Comparison of ENCODE assay signal across 21 mouse cellular contexts in genomic region chr2:28396928-28397327, GRCm38 (mm10). TPM values are rescaled to one million over a fixed set of nuclear protein-coding genes. Genes with fewer than 3 reads are reported as not detected.
DNase-seq lines count a peak whose midpoint lies in the region; ATAC-seq and TF ChIP-seq lines count a peak whose summit lies in the region.
"Had no signal": no experiment of that assay in that cellular context is flagged by ENCODE, and none has a peak within 500 bp of the region (broad histone marks: within the 10 kb centered on the region; RNA-seq: fewer than 3 reads in every experiment).

No protein-coding gene starts in this region.

- DNase-seq in forebrain, embryonic 14.5 days (ENCODE audit: low spot score) = no peak
- DNase-seq in hindbrain, embryonic 14.5 days (ENCODE audit: low spot score) = no peak
- peak; percentile 38 for DNase-seq in hindbrain, postnatal 0 days (ENCODE audit: low spot score)
- no peak for DNase-seq in adrenal gland, postnatal 14 days
- no peak for DNase-seq in stomach, postnatal 0 days (ENCODE audit: low spot score)
- DNase-seq: adrenal gland, postnatal 25 days; cerebellum, adult 11 months; cerebellum, postnatal 25 days; gastrocnemius, adult 2 months; heart, postnatal 36 days; kidney, adult 8-10 months; kidney, postnatal 10 days; right cerebral cortex, postnatal 14 days had no signal

- H3K4me1 ChIP-seq in forebrain, embryonic 12.5 days = peaks cover 4% of the 10 kb centered on the region
- 0 out of 2 replicates have a peak, but pooled peaks cover 2% of the 10 kb centered on the region for H3K4me1 ChIP-seq in forebrain, embryonic 14.5 days (ENCODE audit: control insufficient read depth, insufficient read depth, low read length)
- peaks cover 10% of the 10 kb centered on the region for H3K4me1 ChIP-seq in hindbrain, embryonic 14.5 days (replicated peaks; ENCODE audit: control insufficient read depth, insufficient read depth, low read length)
- H3K4me1 ChIP-seq in hindbrain, embryonic 16.5 days (ENCODE audit: control insufficient read depth, insufficient read depth, low read depth, low read length) = peaks cover 16% of the 10 kb centered on the region
- H3K4me1 ChIP-seq in hindbrain, postnatal 0 days (ENCODE audit: insufficient read depth, low read length) = peaks cover 7% of the 10 kb centered on the region; the same call in 1 of the 2 replicates
- peaks cover 5% of the 10 kb centered on the region; the same call in 1 of the 2 replicates for H3K4me1 ChIP-seq in midbrain, embryonic 16.5 days (ENCODE audit: control insufficient read depth, insufficient read depth, low read length)
- H3K4me1 ChIP-seq in stomach, postnatal 0 days (replicated peaks; ENCODE audit: control insufficient read depth, insufficient read depth) = no peaks in the 10 kb centered on the region
- H3K4me1 ChIP-seq: embryonic facial prominence, embryonic 12.5 days; heart, embryonic 15.5 days had no signal

- TF ChIP-seq EP300 in stomach, postnatal 0 days (optimal IDR thresholded peaks at IDR 0.05) = no peak

- H3K27me3 ChIP-seq in forebrain, embryonic 12.5 days = no peaks in the 10 kb centered on the region; the same call in 1 of the 2 replicates
- no peaks in the 10 kb centered on the region for H3K27me3 ChIP-seq in forebrain, embryonic 14.5 days (replicated peaks; ENCODE audit: control insufficient read depth, insufficient read depth, low read length)
- no peaks in the 10 kb centered on the region for H3K27me3 ChIP-seq in hindbrain, embryonic 14.5 days (ENCODE audit: control insufficient read depth, insufficient read depth, low read length)
- no peaks in the 10 kb centered on the region for H3K27me3 ChIP-seq in hindbrain, embryonic 16.5 days (replicated peaks; ENCODE audit: control insufficient read depth, insufficient read depth, low read length)
- H3K27me3 ChIP-seq in hindbrain, postnatal 0 days (ENCODE audit: insufficient read depth, low read length) = no peaks in the 10 kb centered on the region
- no peaks in the 10 kb centered on the region for H3K27me3 ChIP-seq in midbrain, embryonic 16.5 days (ENCODE audit: control insufficient read depth, insufficient read depth, low read depth, low read length)
- no peaks in the 10 kb centered on the region for H3K27me3 ChIP-seq in stomach, postnatal 0 days (ENCODE audit: control insufficient read depth, insufficient read depth, low read length)
- H3K27me3 ChIP-seq: embryonic facial prominence, embryonic 12.5 days; neural tube, embryonic 12.5 days had no signal

- H3K9ac ChIP-seq in forebrain, embryonic 12.5 days = no peak overlapping the region
- no peak overlapping the region for H3K9ac ChIP-seq in forebrain, embryonic 14.5 days (ENCODE audit: low read length)
- no peak overlapping the region for H3K9ac ChIP-seq in hindbrain, embryonic 14.5 days
- H3K9ac ChIP-seq in hindbrain, embryonic 16.5 days (ENCODE audit: low read depth, low read length) = no peak overlapping the region
- H3K9ac ChIP-seq in hindbrain, postnatal 0 days (replicated peaks; ENCODE audit: low read length) = no peak overlapping the region
- H3K9ac ChIP-seq in midbrain, embryonic 16.5 days (ENCODE audit: low read depth, low read length) = no peak overlapping the region
- no peak overlapping the region for H3K9ac ChIP-seq in stomach, postnatal 0 days (ENCODE audit: low read length)
- H3K9ac ChIP-seq: embryonic facial prominence, embryonic 12.5 days; heart, embryonic 15.5 days; neural tube, embryonic 12.5 days had no signal

- WGBS in forebrain, embryonic 12.5 days = 68% methylated on average over 2 of the region's 2 CpGs
- WGBS in forebrain, embryonic 14.5 days = 37% methylated on average over 2 of the region's 2 CpGs
- WGBS in hindbrain, embryonic 14.5 days = 40% methylated on average over 2 of the region's 2 CpGs
- 26% methylated on average over 2 of the region's 2 CpGs for WGBS in hindbrain, embryonic 16.5 days
- WGBS in hindbrain, postnatal 0 days = 34% methylated on average over 2 of the region's 2 CpGs
- WGBS in midbrain, embryonic 16.5 days = 41% methylated on average over 2 of the region's 2 CpGs
- WGBS in stomach, postnatal 0 days = 42% methylated on average over 2 of the region's 2 CpGs

- no peak overlapping the region for H3K4me2 ChIP-seq in forebrain, embryonic 12.5 days
- no peak overlapping the region for H3K4me2 ChIP-seq in forebrain, embryonic 14.5 days (ENCODE audit: low read length)
- no peak overlapping the region for H3K4me2 ChIP-seq in hindbrain, embryonic 14.5 days (replicated peaks)
- no peak overlapping the region for H3K4me2 ChIP-seq in hindbrain, embryonic 16.5 days (ENCODE audit: low read length)
- H3K4me2 ChIP-seq in hindbrain, postnatal 0 days (ENCODE audit: low read depth, low read length) = no peak overlapping the region
- no peak overlapping the region for H3K4me2 ChIP-seq in midbrain, embryonic 16.5 days (ENCODE audit: low read length)
- H3K4me2 ChIP-seq in stomach, postnatal 0 days (replicated peaks; ENCODE audit: low read depth) = no peak overlapping the region
- H3K4me2 ChIP-seq: embryonic facial prominence, embryonic 12.5 days; heart, embryonic 15.5 days; neural tube, embryonic 12.5 days had no signal

- H3K4me3 ChIP-seq in forebrain, embryonic 12.5 days (replicated peaks) = no peak overlapping the region
- H3K4me3 ChIP-seq in forebrain, embryonic 14.5 days (ENCODE audit: low read depth, low read length) = no peak overlapping the region
- no peak overlapping the region for H3K4me3 ChIP-seq in hindbrain, embryonic 14.5 days (replicated peaks; ENCODE audit: low read length)
- no peak overlapping the region for H3K4me3 ChIP-seq in hindbrain, embryonic 16.5 days (ENCODE audit: low read length)
- no peak overlapping the region for H3K4me3 ChIP-seq in hindbrain, postnatal 0 days (ENCODE audit: low read length)
- H3K4me3 ChIP-seq in midbrain, embryonic 16.5 days (ENCODE audit: low read depth, low read length) = no peak overlapping the region
- H3K4me3 ChIP-seq in stomach, postnatal 0 days (ENCODE audit: low read depth, low read length) = no peak overlapping the region
- H3K4me3 ChIP-seq: embryonic facial prominence, embryonic 12.5 days; gastrocnemius, adult 2 months; heart, embryonic 15.5 days; megakaryocyte, embryonic 14.5 days; neural tube, embryonic 12.5 days had no signal

- H3K27ac ChIP-seq in forebrain, embryonic 12.5 days = peak overlapping the region; percentile 48; the same call in 1 of the 2 replicates
- no peak overlapping the region for H3K27ac ChIP-seq in forebrain, embryonic 14.5 days (ENCODE audit: low read depth, low read length)
- peak overlapping the region; percentile 62 for H3K27ac ChIP-seq in hindbrain, embryonic 14.5 days
- no peak overlapping the region; the same call in 1 of the 2 replicates for H3K27ac ChIP-seq in hindbrain, embryonic 16.5 days (ENCODE audit: low read depth, low read length)
- H3K27ac ChIP-seq in hindbrain, postnatal 0 days = peak overlapping the region; percentile 49; the same call in 1 of the 2 replicates
- H3K27ac ChIP-seq in midbrain, embryonic 16.5 days (ENCODE audit: low read length) = peak overlapping the region; percentile 65
- H3K27ac ChIP-seq in stomach, postnatal 0 days (replicated peaks) = no peak overlapping the region
- H3K27ac ChIP-seq: embryonic facial prominence, embryonic 12.5 days; gastrocnemius, adult 2 months; heart, embryonic 15.5 days; neural tube, embryonic 12.5 days had no signal

- H3K36me3 ChIP-seq in forebrain, embryonic 12.5 days (replicated peaks) = no peaks in the 10 kb centered on the region
- H3K36me3 ChIP-seq in forebrain, embryonic 14.5 days (ENCODE audit: control insufficient read depth, insufficient read depth, low read length) = no peaks in the 10 kb centered on the region
- H3K36me3 ChIP-seq in hindbrain, embryonic 14.5 days (replicated peaks; ENCODE audit: control insufficient read depth, insufficient read depth) = no peaks in the 10 kb centered on the region
- H3K36me3 ChIP-seq in hindbrain, embryonic 16.5 days (ENCODE audit: control insufficient read depth, insufficient read depth, low read length) = no peaks in the 10 kb centered on the region
- no peaks in the 10 kb centered on the region for H3K36me3 ChIP-seq in hindbrain, postnatal 0 days (ENCODE audit: insufficient read depth, low read length)
- H3K36me3 ChIP-seq in midbrain, embryonic 16.5 days (ENCODE audit: control insufficient read depth, insufficient read depth, low read length) = no peaks in the 10 kb centered on the region
- no peaks in the 10 kb centered on the region for H3K36me3 ChIP-seq in stomach, postnatal 0 days (ENCODE audit: control insufficient read depth, insufficient read depth, low read length)
- H3K36me3 ChIP-seq: embryonic facial prominence, embryonic 12.5 days; heart, embryonic 15.5 days; neural tube, embryonic 12.5 days had no signal

- no peak for ATAC-seq in forebrain, embryonic 12.5 days (ENCODE audit: low FRiP score)
- no peak for ATAC-seq in forebrain, embryonic 14.5 days
- no peak for ATAC-seq in hindbrain, embryonic 14.5 days (ENCODE audit: low FRiP score)
- no peak for ATAC-seq in hindbrain, embryonic 16.5 days
- ATAC-seq in hindbrain, postnatal 0 days = no peak
- no peak for ATAC-seq in midbrain, embryonic 16.5 days
- ATAC-seq in stomach, postnatal 0 days (ENCODE audit: low FRiP score, low TSS enrichment) = no peak
- ATAC-seq: CD4-positive, CD25-positive, alpha-beta regulatory T cell, adult 4 months had no signal

- TF ChIP-seq CTCF in hindbrain, postnatal 0 days (IDR thresholded peaks at IDR 0.05; ENCODE audit: low read depth) = no peak
- TF ChIP-seq CTCF in stomach, postnatal 0 days (IDR thresholded peaks at IDR 0.05; ENCODE audit: low read depth) = no peak

- no peaks in the 10 kb centered on the region for H3K9me3 ChIP-seq in forebrain, embryonic 12.5 days
- no peaks in the 10 kb centered on the region for H3K9me3 ChIP-seq in forebrain, embryonic 14.5 days (replicated peaks; ENCODE audit: control insufficient read depth, low read length)
- no peaks in the 10 kb centered on the region for H3K9me3 ChIP-seq in hindbrain, embryonic 14.5 days (ENCODE audit: control insufficient read depth, low read length)
- H3K9me3 ChIP-seq in hindbrain, embryonic 16.5 days (ENCODE audit: control insufficient read depth, low read length) = no peaks in the 10 kb centered on the region
- no peaks in the 10 kb centered on the region for H3K9me3 ChIP-seq in hindbrain, postnatal 0 days (ENCODE audit: low read length)
- no peaks in the 10 kb centered on the region for H3K9me3 ChIP-seq in midbrain, embryonic 16.5 days (replicated peaks; ENCODE audit: control insufficient read depth, low read length, poor library complexity, severe bottlenecking)
- no peaks in the 10 kb centered on the region for H3K9me3 ChIP-seq in stomach, postnatal 0 days (ENCODE audit: control insufficient read depth, low read length)
- H3K9me3 ChIP-seq: embryonic facial prominence, embryonic 12.5 days; heart, embryonic 15.5 days; neural tube, embryonic 12.5 days had no signal

RNA-seq across cellular contexts. Expression of gene Ppp1r26, which starts 49.7 kb away (rescaled TPM):
- 9.2 and 9.6 TPM in 2 replicates for polyA plus RNA-seq in forebrain, embryonic 12.5 days (2016; fragmentation: Nextera tagmentation; extraction: Ambion mirVana)
- polyA plus RNA-seq in forebrain, embryonic 14.5 days (2014; fragmentation: Nextera tagmentation; extraction: Ambion mirVana) = 4.6 and 5.6 TPM in 2 replicates
- polyA plus RNA-seq in hindbrain, embryonic 14.5 days (2014; fragmentation: Nextera tagmentation; extraction: Ambion mirVana) = 15.5 and 15.9 TPM in 2 replicates
- polyA plus RNA-seq in hindbrain, embryonic 16.5 days (2015; fragmentation: Nextera tagmentation; extraction: Ambion mirVana) = 14.5 and 17.4 TPM in 2 replicates
- 58.8 and 78.7 TPM in 2 replicates for total RNA-seq in hindbrain, postnatal 0 days (2014; rRNA removed)
- polyA plus RNA-seq in hindbrain, postnatal 0 days (2015; fragmentation: Nextera tagmentation; extraction: Ambion mirVana) = 10.4 and 11.2 TPM in 2 replicates
- polyA plus RNA-seq in midbrain, embryonic 16.5 days (2015; fragmentation: Nextera tagmentation; extraction: Ambion mirVana) = 19.8 and 22.7 TPM in 2 replicates
- 5.4 and 5.9 TPM in 2 replicates for total RNA-seq in adrenal gland, postnatal 14 days (2021)
- polyA plus RNA-seq in stomach, postnatal 0 days (2015; fragmentation: Nextera tagmentation; extraction: Ambion mirVana) = 1.1 TPM in 2 replicates
- polyA plus RNA-seq: CD4-positive, CD25-positive, alpha-beta regulatory T cell, adult 4 months had no signal

Comparison
In these comparisons a context has a peak if more than half of its experiments do, and no peak if none do; other contexts are left out.
1. H3K27ac ChIP-seq: peak in forebrain, embryonic 12.5 days (single experiment), hindbrain, embryonic 14.5 days (single experiment), hindbrain, postnatal 0 days (single experiment) and midbrain, embryonic 16.5 days (single experiment); none in forebrain, embryonic 14.5 days (single experiment), hindbrain, embryonic 16.5 days (single experiment) and stomach, postnatal 0 days (single experiment).